Mouse (Mus musculus) G1E (cell line): ENCODE data around the gene Mad1l1.

Source experiments
- CTCF ChIP-seq: IDR thresholded peaks from 2 replicates; pipeline ENCODE4 v1.5.1; 2012; ENCODE audit warnings: low read depth, low read length, inconsistent platforms, mixed read lengths
- GATA1 ChIP-seq: IDR thresholded peaks from 2 replicates; pipeline ENCODE4 v1.6.1; 2012; ENCODE audit warnings: borderline replicate concordance, low read length, inconsistent platforms, mixed read lengths
- GATA2 ChIP-seq: IDR thresholded peaks from 2 replicates; pipeline ENCODE4 v1.6.1; 2012; ENCODE audit warnings: low read depth, low read length, inconsistent platforms, borderline replicate concordance
- POLR2AphosphoS5 ChIP-seq: IDR thresholded peaks from 2 replicates; pipeline ENCODE4 v1.6.1; 2012; ENCODE audit warnings: low read depth, low read length, inconsistent platforms; ENCODE audit not compliant: insufficient replicate concordance

GRCm38 (mm10) chr5:140007656-140008522 lies 313.5 kb downstream of the Mad1l1 start:
- TF ChIP-seq CTCF (no peak), GATA1 (no peak), POLR2AphosphoS5 (no peak), GATA2 (no peak)
